ENCODE assay signal across 14 mouse cellular contexts in the genomic region with DNA sequence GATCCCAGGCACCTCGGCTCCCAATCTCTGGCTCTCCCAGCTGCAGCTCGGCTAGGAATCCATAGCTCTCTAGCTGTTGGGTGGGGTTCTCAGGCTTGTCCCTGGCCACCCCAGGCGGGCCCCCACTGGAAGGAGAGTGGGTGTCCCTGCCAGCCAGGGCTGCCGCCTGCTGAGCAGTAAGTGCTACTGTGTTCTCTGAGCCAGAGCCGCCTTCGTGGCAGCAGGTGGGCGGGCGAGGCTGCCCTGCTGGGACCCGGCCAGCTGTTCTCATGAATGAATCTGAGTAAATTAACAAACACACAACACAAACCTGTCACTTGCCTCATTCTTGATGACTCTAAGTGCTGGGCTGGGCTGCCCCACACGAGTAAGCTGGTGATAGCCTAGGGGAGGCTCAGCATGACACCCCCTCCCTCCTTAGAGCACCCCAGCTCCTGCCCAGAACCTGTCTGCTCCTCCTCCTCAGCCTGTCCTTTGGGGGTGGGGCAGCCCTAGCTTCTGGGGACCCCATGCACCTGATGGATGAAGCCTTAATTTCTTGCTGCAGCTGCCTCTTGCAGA. TPM values are rescaled to one million over a fixed set of nuclear protein-coding genes. Genes with fewer than 3 reads are reported as not detected.
DNase-seq lines count a peak whose midpoint lies in the region; ATAC-seq lines count a peak whose summit lies in the region.
"Had no signal": no experiment of that assay in that cellular context is flagged by ENCODE, and none has a peak within 500 bp of the region (broad histone marks: within the 10 kb centered on the region; RNA-seq: fewer than 3 reads in every experiment).

No protein-coding gene starts in this region.

- no peaks in the 10 kb centered on the region for H3K36me3 ChIP-seq in neural tube, embryonic 11.5 days (ENCODE audit: control insufficient read depth, insufficient read depth, low read length)
- no peaks in the 10 kb centered on the region for H3K36me3 ChIP-seq in forebrain, embryonic 13.5 days (ENCODE audit: poor library complexity, severe bottlenecking)
- H3K36me3 ChIP-seq in midbrain, embryonic 10.5 days: no peaks in the 10 kb centered on the region
- H3K36me3 ChIP-seq: liver, embryonic 13.5 days had no signal

- no peak overlapping the region for H3K4me3 ChIP-seq in neural tube, embryonic 11.5 days (ENCODE audit: low read depth, low read length)
- no peak overlapping the region for H3K4me3 ChIP-seq in forebrain, embryonic 13.5 days
- peak overlapping the region; percentile 26; the same call in 1 of the 2 replicates for H3K4me3 ChIP-seq in midbrain, embryonic 10.5 days
- H3K4me3 ChIP-seq: liver, embryonic 13.5 days had no signal

- peak; percentile 70 for DNase-seq in neural tube, embryonic 11.5 days (ENCODE audit: low spot score)
- DNase-seq in neural tube, embryonic 10.5 days (ENCODE audit: extremely low spot score, low spot score): no peak
- DNase-seq in midbrain, embryonic 10.5 days (ENCODE audit: low spot score): peak; percentile 35
- DNase-seq in retina, postnatal 1 day: peak; percentile 60
- no peak for DNase-seq in heart, postnatal 10 days
- DNase-seq in ovary, adult 18-20 months (ENCODE audit: low spot score): no peak
- DNase-seq: kidney, postnatal 10 days; liver, embryonic 13.5 days had no signal

- H3K9ac ChIP-seq in neural tube, embryonic 11.5 days (ENCODE audit: low read length): no peak overlapping the region
- 0 out of 2 replicates have a peak overlapping the region, but pooled peaks have one; percentile 16 for H3K9ac ChIP-seq in forebrain, embryonic 13.5 days
- H3K9ac ChIP-seq: liver, embryonic 13.5 days had no signal

- no peak overlapping the region for H3K27ac ChIP-seq in neural tube, embryonic 11.5 days (ENCODE audit: low read depth, low read length)
- H3K27ac ChIP-seq in forebrain, embryonic 13.5 days: no peak overlapping the region
- H3K27ac ChIP-seq in midbrain, embryonic 10.5 days (replicated peaks): 0 out of 2 replicates have a peak overlapping the region, but pooled peaks have one; percentile 24
- H3K27ac ChIP-seq: liver, embryonic 13.5 days had no signal

- H3K27me3 ChIP-seq in neural tube, embryonic 11.5 days (ENCODE audit: control insufficient read depth, insufficient read depth, low read length): peaks cover 64% of the 10 kb centered on the region
- peaks cover 84% of the 10 kb centered on the region for H3K27me3 ChIP-seq in forebrain, embryonic 13.5 days
- peaks cover 84% of the 10 kb centered on the region for H3K27me3 ChIP-seq in midbrain, embryonic 10.5 days (ENCODE audit: low read depth, poor library complexity, severe bottlenecking)

- WGBS in neural tube, embryonic 11.5 days: 4% methylated on average over 10 of the region's 10 CpGs
- WGBS in forebrain, embryonic 13.5 days: 0% methylated on average over 10 of the region's 10 CpGs
- 2% methylated on average over 10 of the region's 10 CpGs for WGBS in midbrain, embryonic 10.5 days

- H3K9me3 ChIP-seq in neural tube, embryonic 11.5 days (ENCODE audit: control insufficient read depth, low read length): peaks cover 3% of the 10 kb centered on the region; the same call in 1 of the 2 replicates
- peaks cover 4% of the 10 kb centered on the region; the same call in 1 of the 2 replicates for H3K9me3 ChIP-seq in forebrain, embryonic 13.5 days (replicated peaks)
- peaks cover 12% of the 10 kb centered on the region; the same call in 1 of the 2 replicates for H3K9me3 ChIP-seq in midbrain, embryonic 10.5 days (replicated peaks)
- H3K9me3 ChIP-seq: liver, embryonic 13.5 days had no signal

- H3K4me2 ChIP-seq in neural tube, embryonic 11.5 days (ENCODE audit: low read depth): no peak overlapping the region
- peak overlapping the region; percentile 28 for H3K4me2 ChIP-seq in forebrain, embryonic 13.5 days
- H3K4me2 ChIP-seq: liver, embryonic 13.5 days had no signal

- intact Hi-C loops in heart, postnatal 10 days (cut with DNase I): no loop called here

- ATAC-seq in neural tube, embryonic 11.5 days (ENCODE audit: insufficient read depth, low FRiP score, low TSS enrichment): peak; percentile 58
- peak; percentile 80 for ATAC-seq in forebrain, embryonic 13.5 days
- ATAC-seq in erythroid progenitor cell, adult 5-6 weeks (replicated peaks; ENCODE audit: low FRiP score, poor library complexity, severe bottlenecking): no peak

- H3K4me1 ChIP-seq in neural tube, embryonic 11.5 days (ENCODE audit: control insufficient read depth, insufficient read depth, low read length): peaks cover 24% of the 10 kb centered on the region
- peaks cover 38% of the 10 kb centered on the region for H3K4me1 ChIP-seq in forebrain, embryonic 13.5 days
- H3K4me1 ChIP-seq in midbrain, embryonic 10.5 days: peaks cover 43% of the 10 kb centered on the region
- H3K4me1 ChIP-seq: liver, embryonic 13.5 days had no signal

RNA-seq across cellular contexts. Expression of gene Uncx, which starts 38.1 kb away (rescaled TPM):
- 44.9 and 45.2 TPM in 2 replicates for polyA plus RNA-seq in neural tube, embryonic 11.5 days (2014; fragmentation: Nextera tagmentation; extraction: Ambion mirVana)
- 8.5 and 18.1 TPM in 2 replicates for polyA plus RNA-seq in forebrain, embryonic 13.5 days (2015; fragmentation: Nextera tagmentation; extraction: Ambion mirVana)
- 18.8 and 36.7 TPM in 2 replicates for polyA plus RNA-seq in midbrain, embryonic 10.5 days (2016; fragmentation: Nextera tagmentation; extraction: Ambion mirVana)
- total RNA-seq in erythroid progenitor cell, adult 5-6 weeks (2015; ENCODE audit: low replicate concordance): not detected in 2 replicates
- total RNA-seq in erythroid progenitor cell, adult 5-6 weeks (2017; ENCODE audit: low replicate concordance): not detected in 2 replicates
- total RNA-seq in heart, postnatal 10 days (2021): not detected
- total RNA-seq: CH12.LX; heart, adult 8-10 months; megakaryocyte-erythroid progenitor cell, adult 5-6 weeks had no signal
- polyA plus RNA-seq: liver, embryonic 13.5 days; testis, adult 2 months had no signal

Comparison
In these comparisons a context has a peak if more than half of its experiments do, and no peak if none do; other contexts are left out.
1. DNase-seq: peak in neural tube, embryonic 11.5 days (single experiment), midbrain, embryonic 10.5 days (single experiment) and retina, postnatal 1 day (single experiment); none in neural tube, embryonic 10.5 days (single experiment), heart, postnatal 10 days (0 of 2) and ovary, adult 18-20 months (single experiment).